Mouse (Mus musculus): ENCODE measurements at regions not wholly inside any gene's neighbourhood (a gene's known extent, or its start where the extent isn't known, plus 50 kb on each side); places are given as distances from the start of the nearest gene placed in this dataset.

DNA sequence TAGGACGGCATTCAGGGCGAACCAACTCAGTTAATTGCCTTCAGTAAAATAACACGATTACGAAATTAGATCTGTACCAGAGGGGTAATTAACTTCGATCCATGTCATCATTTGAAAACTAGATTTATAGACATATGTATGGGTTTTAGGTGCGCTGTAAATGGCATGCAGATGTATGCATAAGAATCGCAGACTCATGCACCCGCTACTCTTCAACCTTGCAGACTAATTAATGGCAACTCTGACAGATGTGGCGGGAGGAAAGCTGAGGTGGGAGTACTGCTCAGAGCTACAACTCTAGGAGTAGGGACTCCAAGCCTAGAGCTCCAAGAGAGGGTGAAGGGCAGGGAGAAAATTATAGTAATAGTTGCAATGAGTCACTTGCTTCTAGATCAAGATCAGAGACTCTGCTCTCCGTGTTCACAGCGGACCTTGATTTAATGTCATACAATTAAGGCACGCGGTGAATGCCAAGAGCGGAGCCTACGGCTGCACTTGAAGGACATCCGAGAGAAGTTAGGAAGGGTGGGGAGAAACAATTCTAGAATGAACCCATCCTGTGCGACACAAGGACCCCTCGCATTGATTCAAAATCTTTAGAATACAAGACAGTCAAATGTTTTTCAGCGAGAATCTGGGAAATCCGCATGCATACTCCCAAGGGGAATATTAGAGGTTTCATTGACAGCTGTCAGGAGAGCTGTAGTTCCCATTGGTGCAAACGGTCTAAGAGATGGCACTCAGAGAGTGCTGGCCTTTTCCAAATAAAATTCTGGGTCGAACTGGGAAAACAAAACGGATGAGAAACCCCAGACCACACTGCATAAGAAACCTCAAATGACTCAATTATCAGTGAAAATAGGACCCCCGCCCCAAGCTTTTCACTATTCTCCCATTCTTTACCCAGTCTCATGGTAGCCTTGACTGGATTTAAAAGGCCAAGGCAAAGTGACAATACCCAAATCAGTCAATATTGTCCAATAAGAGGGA lies 152.6 kb upstream of the Cypt12 start:
- no peak for ATAC-seq (replicated peaks; ENCODE audit: low read depth, poor library complexity, severe bottlenecking)

DNA sequence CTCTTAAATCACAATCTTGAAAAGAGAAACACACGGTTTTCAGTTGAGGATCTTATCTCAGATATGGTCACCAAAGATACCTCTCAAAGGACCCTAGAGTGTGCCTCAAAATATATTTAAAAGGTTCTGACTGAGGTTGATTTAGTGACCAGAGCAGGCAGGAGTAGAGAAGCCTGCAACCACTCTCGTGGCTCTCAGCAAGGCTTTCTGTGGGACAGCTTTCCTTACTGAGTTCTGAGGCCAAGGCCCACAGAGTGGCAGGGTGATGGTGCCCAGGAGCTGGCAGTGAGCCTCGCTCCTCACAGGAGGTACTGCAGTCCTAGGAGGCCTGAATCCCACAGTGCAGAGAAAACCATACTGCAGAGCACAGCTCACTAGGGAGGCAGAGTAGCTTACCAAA lies 151.4 kb upstream of the Cypt12 start:
- no peak for ATAC-seq (replicated peaks; ENCODE audit: low read depth, poor library complexity, severe bottlenecking)

DNA sequence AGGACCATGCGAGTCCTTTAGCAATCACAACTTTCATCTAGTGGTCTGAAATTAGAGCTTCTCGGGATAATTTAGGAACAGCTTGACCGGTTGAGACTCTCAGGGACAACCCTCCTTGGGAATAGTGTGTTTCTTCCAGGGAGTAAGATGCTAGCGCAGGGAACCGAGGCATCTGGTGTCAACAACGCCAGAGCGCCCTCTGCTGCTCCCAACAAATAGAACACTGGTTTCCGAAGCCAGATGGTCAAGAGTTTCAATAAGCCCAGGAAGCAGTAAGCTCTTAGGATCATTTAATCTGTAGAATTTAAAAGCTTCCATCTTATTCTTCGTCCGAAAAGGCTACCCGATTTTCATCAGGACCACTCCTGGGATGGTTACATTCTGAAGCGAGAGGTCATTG lies 149.8 kb upstream of the Cypt12 start:
- ATAC-seq (replicated peaks; ENCODE audit: low read depth, poor library complexity, severe bottlenecking): peak; percentile 68

DNA sequence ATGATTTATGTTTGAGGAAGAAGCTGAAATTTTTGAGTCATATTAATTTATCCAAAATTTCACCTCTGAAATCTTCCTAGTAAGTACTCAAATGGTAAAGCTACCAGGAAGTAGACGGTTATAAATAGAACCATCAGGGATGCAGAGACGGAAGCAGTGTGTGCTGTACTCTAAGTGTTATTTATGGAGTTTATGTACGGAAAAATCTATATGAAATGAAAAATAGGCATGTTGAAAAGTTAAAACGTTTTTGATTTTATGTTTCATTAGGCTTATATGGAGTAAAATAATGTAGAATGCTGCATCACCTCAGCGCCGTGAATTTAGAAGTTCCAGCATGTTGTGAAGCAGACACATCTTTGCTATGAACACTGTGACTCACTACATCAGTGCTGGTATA lies 149.1 kb upstream of the Cypt12 start:
- no peak for ATAC-seq (replicated peaks; ENCODE audit: low read depth, poor library complexity, severe bottlenecking)

DNA sequence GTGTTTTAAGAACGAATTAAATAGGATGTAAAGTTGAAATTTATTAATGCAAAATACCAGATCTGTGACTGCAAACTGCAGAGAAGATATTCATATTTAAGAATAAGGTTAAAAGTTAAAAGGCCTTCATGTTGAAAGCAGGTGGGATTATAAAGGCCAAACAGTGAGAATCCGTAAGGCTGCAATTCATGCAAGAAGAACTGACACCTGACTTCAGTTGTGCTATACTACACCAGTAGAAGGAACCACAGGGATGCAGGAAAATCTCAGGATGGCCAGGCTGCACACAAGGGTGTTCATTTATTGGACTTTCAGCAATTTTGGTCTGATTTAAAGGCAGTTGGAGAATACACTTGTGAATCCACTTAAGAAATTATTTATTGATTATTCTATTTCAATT lies 147.4 kb upstream of the Cypt12 start:
- no peak for ATAC-seq (replicated peaks; ENCODE audit: low read depth, poor library complexity, severe bottlenecking)

DNA sequence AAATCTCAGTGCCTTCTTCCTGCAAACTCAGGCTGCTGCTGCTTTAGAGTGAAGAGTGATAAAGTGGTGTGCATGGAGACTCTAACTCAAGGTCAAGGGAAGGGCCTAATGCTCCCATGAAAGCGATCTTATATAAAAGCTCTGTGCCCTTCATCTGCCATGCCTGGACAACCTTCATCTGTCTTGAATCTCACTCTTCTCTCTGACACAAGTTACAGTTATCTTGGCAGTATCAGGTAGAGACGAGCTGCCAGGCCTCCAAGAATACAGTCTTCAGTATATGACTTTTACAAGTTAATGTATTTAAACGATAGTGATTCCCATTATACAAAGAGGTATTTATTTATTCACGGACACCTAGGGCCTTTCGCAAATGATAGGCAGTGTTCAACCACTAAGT lies 146.7 kb upstream of the Cypt12 start:
- ATAC-seq (replicated peaks; ENCODE audit: low read depth, poor library complexity, severe bottlenecking): no peak

DNA sequence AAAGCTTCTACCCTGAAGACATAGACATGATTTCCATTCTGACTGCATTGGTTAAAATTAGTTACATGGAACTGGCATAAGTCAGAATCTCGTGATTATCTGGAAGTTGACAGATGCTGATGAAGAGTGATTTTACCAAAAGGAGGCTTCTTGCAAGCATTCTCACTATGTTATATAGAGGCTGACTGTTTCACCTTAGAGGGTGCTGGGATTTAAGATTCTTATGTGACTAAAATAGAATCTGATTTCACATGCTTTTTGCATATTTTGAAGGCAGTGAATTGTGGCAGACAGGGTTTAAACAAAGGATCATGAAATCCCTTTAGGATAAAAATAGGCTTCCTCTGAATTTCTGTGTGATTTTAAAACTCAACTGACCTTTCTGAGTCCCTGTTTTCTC lies 143.0 kb upstream of the Cypt12 start:
- no peak for ATAC-seq (replicated peaks; ENCODE audit: low read depth, poor library complexity, severe bottlenecking)

DNA sequence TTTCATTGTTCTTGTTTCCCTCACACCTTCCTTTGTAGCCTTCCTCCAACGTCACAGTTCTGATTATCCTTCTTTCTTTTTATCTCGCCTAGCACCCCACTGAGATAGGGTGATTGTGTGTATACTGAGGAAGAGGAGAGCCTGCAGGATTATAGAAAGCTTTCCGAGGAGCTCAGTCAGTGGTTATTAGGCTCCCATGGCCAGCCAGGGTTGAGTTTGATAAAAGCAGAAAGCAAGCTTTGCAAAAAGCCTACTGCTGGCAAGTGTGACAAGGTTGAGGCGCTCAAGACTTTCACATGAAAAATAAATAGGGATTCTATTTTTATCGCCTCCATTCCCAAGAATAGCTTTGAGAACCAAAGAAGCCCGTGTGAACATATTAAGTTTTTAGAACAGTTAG lies 136.9 kb upstream of the Cypt12 start:
- ATAC-seq (replicated peaks; ENCODE audit: low read depth, poor library complexity, severe bottlenecking): no peak

DNA sequence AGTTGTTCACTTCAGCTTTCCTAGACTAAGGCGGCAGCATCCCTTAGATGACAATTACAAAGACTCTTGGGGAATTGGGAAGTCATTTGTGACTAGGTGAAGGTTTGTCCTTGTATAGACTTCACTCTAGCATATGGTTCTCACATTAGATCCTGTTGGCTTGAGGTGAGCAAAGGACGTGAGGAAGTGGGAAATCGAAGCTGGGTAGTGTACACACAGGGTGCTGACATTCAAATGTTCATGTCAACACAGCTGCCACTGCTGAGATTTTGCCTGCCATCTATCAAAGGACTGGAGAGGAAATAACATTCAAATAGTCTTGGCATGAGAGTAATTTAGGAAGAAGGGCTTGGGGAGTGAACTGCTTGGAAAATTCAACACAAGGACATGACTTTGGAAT lies 124.0 kb upstream of the Cypt12 start:
- no peak for ATAC-seq (replicated peaks; ENCODE audit: low read depth, poor library complexity, severe bottlenecking)

DNA sequence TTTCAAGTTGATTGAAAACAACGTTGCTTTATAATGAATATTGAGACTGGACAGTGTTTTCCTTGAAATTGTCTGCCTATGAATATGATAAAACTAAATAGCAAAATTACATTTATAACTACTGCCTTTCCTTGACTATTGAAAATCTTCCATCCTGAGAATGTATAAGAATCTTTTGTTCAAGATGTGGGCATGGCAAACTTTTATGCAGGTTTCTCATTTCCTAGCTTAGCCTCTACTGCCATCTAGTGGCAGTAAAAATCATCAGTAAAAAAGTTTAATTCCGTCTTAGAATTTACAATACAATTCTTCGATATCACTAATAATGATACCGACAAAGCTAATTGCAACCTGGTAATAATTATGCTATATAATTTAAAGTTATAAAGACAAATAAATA lies 123.5 kb upstream of the Cypt12 start:
- ATAC-seq (replicated peaks; ENCODE audit: low read depth, poor library complexity, severe bottlenecking): 0 out of 2 replicates have a peak, but pooled peaks have one; percentile 54

DNA sequence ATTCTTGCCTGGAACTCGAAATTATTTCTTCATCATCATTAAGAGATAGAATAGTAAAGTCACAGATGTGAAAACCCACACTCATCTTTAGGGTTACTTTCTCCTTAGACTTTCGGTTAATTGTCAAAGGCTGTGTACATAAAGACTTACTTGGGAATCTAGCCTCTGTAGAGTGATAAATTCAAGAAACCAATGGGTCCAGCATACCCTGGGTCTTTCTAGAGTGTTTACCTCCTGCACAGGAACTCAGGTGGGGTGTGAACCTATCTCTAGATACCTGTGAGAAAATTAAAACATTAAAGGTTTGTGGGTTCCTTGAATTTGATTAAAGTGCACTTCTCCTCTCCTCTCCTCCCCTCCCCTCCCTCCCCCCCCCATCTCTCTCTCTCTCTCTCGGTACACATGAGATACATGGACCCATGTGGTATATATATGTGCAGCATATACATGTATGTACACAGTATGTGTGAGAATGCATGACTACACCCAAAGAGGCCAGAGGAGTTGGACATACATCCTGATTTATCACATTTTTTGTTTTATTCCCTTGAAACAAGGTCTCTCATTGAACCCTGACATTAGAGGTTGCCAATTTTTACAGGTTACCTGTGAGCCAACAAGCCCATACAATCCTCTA lies 122.8 kb upstream of the Cypt12 start:
- no peak for ATAC-seq (replicated peaks; ENCODE audit: low read depth, poor library complexity, severe bottlenecking)

DNA sequence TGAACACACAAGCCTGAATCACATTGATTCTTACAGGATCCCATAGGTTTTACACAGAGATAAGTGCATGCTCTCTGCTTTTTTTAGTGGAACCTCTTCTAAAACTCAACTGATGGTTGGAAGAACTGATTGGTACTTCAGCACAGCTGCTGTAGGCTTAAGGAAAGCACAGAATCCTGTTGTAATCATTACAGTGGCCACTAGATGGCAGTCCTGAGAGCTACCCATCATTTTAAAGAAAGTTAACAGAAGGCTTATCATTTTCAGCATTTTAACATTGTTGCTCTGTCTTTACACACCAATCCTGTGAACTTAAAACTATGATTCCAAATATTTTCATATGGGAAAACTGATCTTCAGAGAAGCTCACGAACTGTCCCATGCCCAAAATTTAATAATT lies 113.5 kb upstream of the Cypt12 start:
- ATAC-seq (replicated peaks; ENCODE audit: low read depth, poor library complexity, severe bottlenecking): peak; percentile 89

DNA sequence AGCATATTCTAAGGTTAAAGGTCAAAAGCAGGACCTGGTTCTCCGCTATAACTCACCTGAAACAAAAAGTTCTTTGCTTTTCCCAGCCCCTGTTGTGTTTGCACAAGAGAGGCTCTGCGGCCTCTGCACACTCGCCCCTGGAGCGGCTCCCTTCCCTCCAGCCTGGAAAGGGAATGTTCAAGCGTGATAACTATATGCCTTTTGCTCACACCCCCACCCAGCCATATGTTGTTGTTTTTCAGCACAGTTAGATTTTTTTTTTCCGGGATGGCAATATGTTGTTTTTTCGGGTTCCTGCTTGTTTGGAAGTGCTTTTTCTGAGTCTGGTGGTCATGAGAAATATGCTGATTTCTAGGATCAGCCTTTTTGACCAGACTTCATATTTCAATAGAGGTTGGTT lies 100.6 kb upstream of the Cypt12 start:
- no peak for ATAC-seq (replicated peaks; ENCODE audit: low read depth, poor library complexity, severe bottlenecking)

DNA sequence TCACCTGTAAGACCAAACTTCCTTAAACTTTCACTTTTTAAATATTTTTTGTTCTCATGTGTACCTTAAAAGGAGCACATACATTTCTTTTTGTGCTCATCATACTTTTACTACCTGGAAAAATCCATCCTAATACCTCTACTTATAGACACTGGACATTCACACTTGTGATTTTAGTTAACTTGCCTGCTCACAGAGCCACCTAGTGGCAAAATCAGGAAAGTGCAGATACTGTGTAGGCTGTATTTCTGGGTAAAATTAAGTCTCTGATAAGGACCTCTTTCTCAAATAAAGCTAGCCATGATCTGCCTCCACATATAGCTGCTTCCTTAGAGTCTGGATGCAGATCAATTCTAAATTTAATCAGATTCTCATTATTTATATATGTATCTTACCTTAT lies 100.0 kb upstream of the Cypt12 start:
- ATAC-seq (replicated peaks; ENCODE audit: low read depth, poor library complexity, severe bottlenecking): peak; percentile 76

DNA sequence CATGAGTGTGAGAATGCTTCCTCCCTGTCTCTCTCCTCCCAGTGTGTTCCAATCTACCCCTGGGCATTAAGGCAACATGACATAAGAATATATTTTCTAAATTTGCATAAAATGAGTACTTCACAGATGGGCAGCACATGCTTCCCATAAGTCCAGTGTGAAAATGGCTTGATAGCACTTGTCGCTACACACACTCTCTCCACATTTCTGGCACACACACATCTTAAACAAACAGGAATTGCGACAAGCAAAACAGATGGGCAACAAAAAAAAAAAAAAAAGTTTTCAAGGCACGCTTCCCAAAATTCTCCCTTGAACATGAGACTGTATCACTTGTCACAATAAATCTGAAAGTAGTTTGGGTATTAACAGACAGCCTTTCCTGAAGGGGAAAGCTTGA lies 85.8 kb upstream of the Cypt12 start:
- no peak for ATAC-seq (replicated peaks; ENCODE audit: low read depth, poor library complexity, severe bottlenecking)

DNA sequence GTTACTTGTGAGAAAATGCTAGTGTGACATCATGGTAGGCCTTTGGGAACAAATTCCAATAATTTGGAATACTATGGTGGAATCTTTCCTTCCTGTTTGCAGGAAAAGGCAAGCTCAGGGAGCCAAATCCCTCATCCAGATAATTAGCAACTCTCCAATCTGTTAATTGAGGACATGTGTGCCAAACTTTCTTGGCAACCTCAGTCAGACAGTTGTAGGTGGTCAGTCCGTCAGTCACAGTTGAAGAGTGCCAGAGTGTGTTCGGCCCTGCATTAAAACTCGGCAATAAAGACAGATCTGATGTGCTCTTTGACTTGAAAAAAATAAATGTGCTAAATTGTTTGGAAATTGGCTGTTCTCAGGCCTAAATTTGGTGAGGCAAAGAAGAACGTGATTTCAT lies 83.1 kb upstream of the Cypt12 start:
- ATAC-seq (replicated peaks; ENCODE audit: low read depth, poor library complexity, severe bottlenecking): no peak

DNA sequence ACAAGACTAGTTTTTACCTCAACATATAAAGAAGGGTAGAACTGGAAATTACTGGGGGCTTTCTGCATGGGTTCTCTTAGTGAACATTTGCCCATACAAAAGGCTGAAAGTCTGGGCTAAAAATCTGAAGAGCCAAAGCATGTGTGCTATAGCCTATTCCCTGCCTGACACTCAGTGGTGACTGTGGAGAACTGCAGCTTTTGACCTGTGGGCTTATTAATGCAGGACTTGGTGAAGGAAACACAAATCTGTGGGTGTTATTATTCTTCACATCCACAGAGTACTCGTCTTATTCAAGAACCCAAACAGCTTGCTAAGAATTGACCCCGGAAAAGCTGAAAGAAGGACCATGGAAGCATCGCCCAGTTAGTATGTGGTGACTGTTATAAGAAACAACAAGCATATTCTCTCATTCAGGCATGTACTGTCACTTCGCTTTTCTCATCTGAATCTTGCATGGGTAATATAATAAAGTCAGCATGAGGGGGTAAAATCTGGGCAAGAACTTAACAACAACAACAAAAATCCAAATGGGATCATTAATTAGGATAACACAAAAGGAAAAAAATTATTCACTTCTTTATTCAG lies 77.2 kb upstream of the Cypt12 start:
- peak; percentile 90 for ATAC-seq (replicated peaks; ENCODE audit: low read depth, poor library complexity, severe bottlenecking)

DNA sequence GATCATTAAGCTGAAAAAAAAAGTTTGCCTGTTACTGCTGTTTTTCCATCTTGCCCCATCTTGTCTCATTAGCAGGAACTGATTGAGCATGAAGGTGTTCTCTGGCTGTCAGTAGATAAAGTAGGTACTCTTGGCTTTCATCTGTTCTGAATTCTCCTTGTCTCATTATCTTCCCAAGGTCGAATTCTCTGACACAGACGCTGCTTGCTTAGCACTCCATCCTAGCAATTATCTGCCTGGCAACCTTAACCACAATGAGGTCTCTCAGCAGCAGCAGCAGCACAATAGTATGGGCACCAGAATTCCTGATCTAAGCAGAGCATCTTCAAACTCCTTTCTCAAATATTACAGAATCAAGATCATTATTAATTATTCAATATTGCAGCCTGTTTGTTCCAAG lies 52.3 kb upstream of the Cypt12 start:
- no peak for ATAC-seq (replicated peaks; ENCODE audit: low read depth, poor library complexity, severe bottlenecking)

DNA sequence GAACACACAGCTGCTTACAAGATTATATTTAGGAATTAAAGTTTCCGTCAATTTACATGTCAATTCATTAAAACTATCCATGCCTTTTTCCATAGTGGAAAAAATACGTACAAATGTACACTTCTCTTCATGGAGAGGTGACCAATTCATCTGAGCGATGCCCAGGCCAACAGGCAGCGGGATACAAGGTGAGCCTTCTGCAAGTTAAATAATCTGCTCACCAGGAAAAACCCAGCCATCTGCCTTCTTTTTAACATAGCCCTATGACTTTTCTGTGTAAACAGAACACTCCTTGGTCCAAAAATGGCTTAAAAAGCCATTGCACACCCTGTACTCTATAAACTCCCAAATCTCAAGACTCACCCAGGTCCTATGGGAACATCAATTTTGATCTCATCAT lies 51.5 kb upstream of the Cypt12 start:
- ATAC-seq (replicated peaks; ENCODE audit: low read depth, poor library complexity, severe bottlenecking): no peak
